Mouse (Mus musculus) liver, embryonic 13.5 days (tissue): ENCODE measurements around the gene Ccdc152. TPM values are rescaled to one million over a fixed set of nuclear protein-coding genes. Genes with fewer than 3 reads are reported as not detected.

Source experiments
- ATAC-seq: fragments of 200-750 bp; cut with Nextera tagmentation; 2 replicates; pipeline ENCODE4 v1.8.0; 2017; ENCODE audit warnings: low read depth, mild to moderate bottlenecking, moderate number of reproducible peaks, moderate library complexity
- DNase-seq: peaks from one replicate; pipeline ENCODE4 v3.0.0; 2022
- H3K27ac ChIP-seq: fragments of 300-500 bp; sonication (generic); 2 replicates; pipeline ENCODE4 v1.5.1; 2015; ENCODE audit warnings: moderate library complexity, mild to moderate bottlenecking, inconsistent platforms
- H3K27me3 ChIP-seq: fragments of 300-500 bp; sonication (generic); 2 replicates; pipeline ENCODE4 v1.6.1; 2015; ENCODE audit warnings: mild to moderate bottlenecking, inconsistent platforms
- H3K36me3 ChIP-seq: fragments of 300-500 bp; sonication (generic); 2 replicates; pipeline ENCODE4 v1.6.1; 2015; ENCODE audit warnings: mild to moderate bottlenecking, inconsistent platforms
- H3K4me1 ChIP-seq: fragments of 300-500 bp; sonication (generic); replicated peaks from 2 replicates; pipeline ENCODE4 v1.6.1; 2015; ENCODE audit warnings: inconsistent platforms
- H3K4me2 ChIP-seq: fragments of 300-500 bp; sonication (generic); 2 replicates; pipeline ENCODE4 v1.6.1; 2015; ENCODE audit warnings: inconsistent platforms, mild to moderate bottlenecking, moderate library complexity
- H3K4me3 ChIP-seq: fragments of 300-500 bp; sonication (generic); replicated peaks from 2 replicates; pipeline ENCODE4 v1.5.1; 2015; ENCODE audit warnings: mild to moderate bottlenecking, inconsistent platforms
- H3K9ac ChIP-seq: fragments of 300-500 bp; sonication (generic); 2 replicates; pipeline ENCODE4 v1.6.1; 2015; ENCODE audit warnings: mild to moderate bottlenecking, inconsistent platforms
- H3K9me3 ChIP-seq: fragments of 300-500 bp; sonication (generic); replicated peaks from 2 replicates; pipeline ENCODE4 v1.6.1; 2016; ENCODE audit warnings: inconsistent platforms
- WGBS: fragments of 180-500 bp; shearing (Covaris S2); methylation state at CpG from one replicate; pipeline ENCODE4 v1.1.7; 2015; ENCODE audit not compliant: insufficient replicate concordance; 5-methylcytosine and 5-hydroxymethylcytosine counted together
- polyA plus RNA-seq: library from polyadenylated mRNA; unstranded; fragments of >200 nt; fragmentation: Nextera tagmentation; extraction: Ambion mirVana; gene quantifications from 2 replicates; pipeline ENCODE4 v1.2.1, GENCODE M21; 2015

Ccdc152 gene
- polyA plus RNA-seq = 0.20 and 0.27 TPM in 2 replicates

GRCm38 (mm10) chr15:3303426-3303825, at the start of gene Ccdc152:
Ccdc152 (minus strand) TSS chr15:3303526.
- WGBS = 77% methylated on average over 12 of the region's 12 CpGs
- Histone ChIP-seq H3K36me3 (no peaks in the 10 kb centered on the region), H3K27ac (no peak within 1 kb of the TSS), H3K4me2 (no peak within 1 kb of the TSS), H3K4me3 (no peak within 1 kb of the TSS), H3K4me1 (no peaks in the 10 kb centered on the region), H3K9ac (no peak within 1 kb of the TSS), H3K27me3 (no peaks in the 10 kb centered on the region), H3K9me3 (no peaks in the 10 kb centered on the region)
- DNase-seq (no peak), ATAC-seq (no peak)

- H3K4me2 ChIP-seq = no peak overlapping the region
- ATAC-seq = no peak
- WGBS = 44% methylated on average over 6 of the region's 6 CpGs
These were observed 46.2 kb upstream of the Ccdc152 start for GRCm38 (mm10) chr15:3349306-3350064.

GRCm38 (mm10) chr15:3346682-3347081, 43.4 kb upstream of the Ccdc152 start:
- DNase-seq (no peak), ATAC-seq (no peak)
- Histone ChIP-seq H3K4me1 (no peaks in the 10 kb centered on the region), H3K4me3 (no peak overlapping the region), H3K27me3 (no peaks in the 10 kb centered on the region), H3K27ac (no peak overlapping the region), H3K9me3 (no peaks in the 10 kb centered on the region), H3K9ac (no peak overlapping the region), H3K4me2 (no peak overlapping the region), H3K36me3 (no peaks in the 10 kb centered on the region)
- WGBS = 65% methylated on average over 3 of the region's 3 CpGs

More at GRCm38 (mm10) chr15:3349306-3350064, 46.2 kb upstream of the Ccdc152 start:
- Histone ChIP-seq H3K9ac (no peak overlapping the region), H3K4me1 (no peaks in the 10 kb centered on the region), H3K36me3 (no peaks in the 10 kb centered on the region), H3K27ac (no peak overlapping the region), H3K27me3 (no peaks in the 10 kb centered on the region), H3K4me3 (no peak overlapping the region), H3K9me3 (no peaks in the 10 kb centered on the region)
- DNase-seq = no peak

- H3K4me3 ChIP-seq = no peak overlapping the region
- no peak overlapping the region for H3K27ac ChIP-seq
- no peaks in the 10 kb centered on the region for H3K9me3 ChIP-seq
- no peaks in the 10 kb centered on the region for H3K4me1 ChIP-seq
- no peak for DNase-seq
- 83% methylated on average over 4 of the region's 4 CpGs for WGBS
- no peaks in the 10 kb centered on the region for H3K36me3 ChIP-seq
- no peak overlapping the region for H3K4me2 ChIP-seq
- ATAC-seq = no peak
- H3K9ac ChIP-seq = no peak overlapping the region
- no peaks in the 10 kb centered on the region for H3K27me3 ChIP-seq
These were observed 41.2 kb upstream of the Ccdc152 start for GRCm38 (mm10) chr15:3344555-3344954.

GRCm38 (mm10) chr15:3341806-3342582, 38.7 kb upstream of the Ccdc152 start:
- Histone ChIP-seq H3K4me3 (no peak overlapping the region), H3K9me3 (no peaks in the 10 kb centered on the region), H3K27ac (no peak overlapping the region), H3K36me3 (peaks cover 8% of the 10 kb centered on the region), H3K4me1 (no peaks in the 10 kb centered on the region), H3K27me3 (no peaks in the 10 kb centered on the region), H3K4me2 (no peak overlapping the region), H3K9ac (no peak overlapping the region)
- ATAC-seq (no peak), DNase-seq (no peak)
- WGBS = 77% methylated on average over 4 of the region's 4 CpGs

- no peak overlapping the region for H3K9ac ChIP-seq
- peaks cover 8% of the 10 kb centered on the region for H3K36me3 ChIP-seq
- no peaks in the 10 kb centered on the region for H3K9me3 ChIP-seq
- DNase-seq = no peak
- no peak overlapping the region for H3K4me2 ChIP-seq
- 46% methylated on average over 3 of the region's 3 CpGs for WGBS
- no peak overlapping the region for H3K27ac ChIP-seq
- no peaks in the 10 kb centered on the region for H3K4me1 ChIP-seq
- no peak for ATAC-seq
- H3K27me3 ChIP-seq = no peaks in the 10 kb centered on the region
- H3K4me3 ChIP-seq = no peak overlapping the region
These were observed 36.5 kb upstream of the Ccdc152 start for GRCm38 (mm10) chr15:3339847-3340246.

GRCm38 (mm10) chr15:3332517-3332916, 29.2 kb upstream of the Ccdc152 start:
- Histone ChIP-seq H3K4me2 (no peak overlapping the region), H3K27me3 (no peaks in the 10 kb centered on the region), H3K9me3 (no peaks in the 10 kb centered on the region), H3K4me3 (no peak overlapping the region), H3K9ac (no peak overlapping the region), H3K27ac (no peak overlapping the region), H3K4me1 (no peaks in the 10 kb centered on the region), H3K36me3 (peaks cover 7% of the 10 kb centered on the region; the same call in 1 of the 2 replicates)
- 61% methylated on average over 4 of the region's 4 CpGs for WGBS
- ATAC-seq (no peak), DNase-seq (no peak)

- Histone ChIP-seq H3K4me3 (no peak overlapping the region), H3K9me3 (no peaks in the 10 kb centered on the region), H3K27me3 (no peaks in the 10 kb centered on the region), H3K36me3 (0 out of 2 replicates have a peak, but pooled peaks cover 3% of the 10 kb centered on the region), H3K9ac (no peak overlapping the region), H3K27ac (no peak overlapping the region), H3K4me1 (no peaks in the 10 kb centered on the region), H3K4me2 (no peak overlapping the region)
- no peak for ATAC-seq
- WGBS = 60% methylated on average over 2 of the region's 2 CpGs
- DNase-seq = no peak
These were observed 28.5 kb upstream of the Ccdc152 start for GRCm38 (mm10) chr15:3331813-3332212.

GRCm38 (mm10) chr15:3330291-3330690, 27.0 kb upstream of the Ccdc152 start:
- Histone ChIP-seq H3K36me3 (0 out of 2 replicates have a peak, but pooled peaks cover 3% of the 10 kb centered on the region), H3K4me2 (no peak overlapping the region), H3K27me3 (no peaks in the 10 kb centered on the region), H3K27ac (no peak overlapping the region), H3K9ac (no peak overlapping the region), H3K4me1 (no peaks in the 10 kb centered on the region), H3K9me3 (no peaks in the 10 kb centered on the region), H3K4me3 (no peak overlapping the region)
- no peak for DNase-seq
- ATAC-seq = no peak
- WGBS = 45% methylated on average over 1 of the region's 1 CpGs

- Histone ChIP-seq H3K9me3 (no peaks in the 10 kb centered on the region), H3K4me2 (no peak overlapping the region), H3K27me3 (no peaks in the 10 kb centered on the region), H3K4me1 (no peaks in the 10 kb centered on the region), H3K4me3 (no peak overlapping the region), H3K9ac (no peak overlapping the region), H3K36me3 (peaks cover 5% of the 10 kb centered on the region; the same call in 1 of the 2 replicates), H3K27ac (no peak overlapping the region)
- ATAC-seq = no peak
- no peak for DNase-seq
These were observed 19.7 kb upstream of the Ccdc152 start for GRCm38 (mm10) chr15:3323041-3323440.

GRCm38 (mm10) chr15:3319929-3320328, 16.6 kb upstream of the Ccdc152 start:
- WGBS = 74% methylated on average over 9 of the region's 9 CpGs
- Histone ChIP-seq H3K9ac (no peak overlapping the region), H3K27me3 (no peaks in the 10 kb centered on the region), H3K27ac (no peak overlapping the region), H3K9me3 (no peaks in the 10 kb centered on the region), H3K4me3 (no peak overlapping the region), H3K4me1 (no peaks in the 10 kb centered on the region), H3K4me2 (no peak overlapping the region), H3K36me3 (peaks cover 5% of the 10 kb centered on the region; the same call in 1 of the 2 replicates)
- ATAC-seq (no peak), DNase-seq (no peak)
